Mouse (Mus musculus) liver, adult 2 months (tissue): ENCODE results near the gene Olfr769.

Experiments used
- CTCF ChIP-seq: fragments of 200-500 bp; IDR thresholded peaks from 2 replicates; pipeline ENCODE4 v1.5.1; 2011; ENCODE audit warnings: low read depth, low read length, control low read depth
- POLR2A ChIP-seq: fragments of 200-500 bp; IDR thresholded peaks from 2 replicates; pipeline ENCODE4 v1.6.1; 2011; ENCODE audit warnings: low read length, control low read depth; ENCODE audit not compliant: insufficient read depth; ENCODE audit errors: extremely low read depth

GRCm38 (mm10) chr10:129115146-129115545 lies 2.5 kb downstream of the Olfr769 start:
- TF ChIP-seq POLR2A (no peak), CTCF (no peak)
